Mouse (Mus musculus) frontal cortex, postnatal 14 days (tissue): ENCODE results near the gene Rnd2.
"Not testable (repeated sequence)": the region's sequence is repeated elsewhere in the genome, so short reads cannot be mapped to it uniquely, and the experiment has no call there.

Source experiments
- DNase-seq, 2 experiments: peaks; one replicate each; pipeline ENCODE4 v3.0.0; 2022; ENCODE audit warnings: low spot score in 2 of 2

Rnd2 gene

DNA sequence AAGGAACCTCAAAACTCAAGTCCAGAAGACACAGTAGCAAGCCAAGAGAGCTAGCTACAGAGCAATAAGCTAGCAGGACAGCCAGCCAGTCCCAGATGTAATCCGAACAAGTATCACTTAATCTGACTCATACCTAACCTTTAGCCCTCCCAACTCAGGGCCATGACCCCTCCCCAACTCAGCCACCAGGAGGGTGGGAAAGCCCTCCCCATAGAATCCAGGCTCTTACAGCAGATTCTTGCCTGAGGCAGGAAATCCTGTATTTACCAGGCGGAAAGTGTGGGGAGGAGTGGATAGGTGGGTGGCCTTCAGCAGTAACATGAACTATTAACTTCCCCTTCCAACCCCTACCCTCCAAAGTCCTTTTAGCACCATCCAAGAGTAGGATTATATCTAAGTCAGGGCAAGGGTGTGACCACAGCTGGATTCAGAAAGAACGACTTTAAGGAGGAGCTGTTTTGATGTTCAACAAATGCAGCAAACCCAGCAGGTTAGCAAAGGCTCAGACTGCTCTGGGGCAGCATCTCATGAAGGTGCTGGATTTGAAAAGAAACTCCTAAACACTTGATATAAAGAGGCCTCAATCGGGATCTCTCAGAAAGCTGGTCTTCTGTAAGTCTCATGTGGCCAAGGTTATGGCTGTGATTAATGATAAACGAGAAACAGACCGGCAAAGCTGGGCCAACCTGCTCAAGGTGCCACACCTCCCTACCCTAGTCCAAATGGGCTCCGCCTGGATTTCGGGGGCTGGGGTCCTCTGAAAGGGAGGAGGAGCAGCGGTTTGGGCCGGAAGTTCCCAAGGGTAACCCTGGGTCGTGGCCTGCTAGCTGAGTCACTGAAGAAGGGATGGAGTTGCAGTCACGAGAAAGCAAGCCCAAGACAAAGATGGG, at the start of gene Rnd2:
Rnd2 (plus strand) TSS at position 789 of the 890 bp plus-strand sequence.
- DNase-seq, result no peak

DNA sequence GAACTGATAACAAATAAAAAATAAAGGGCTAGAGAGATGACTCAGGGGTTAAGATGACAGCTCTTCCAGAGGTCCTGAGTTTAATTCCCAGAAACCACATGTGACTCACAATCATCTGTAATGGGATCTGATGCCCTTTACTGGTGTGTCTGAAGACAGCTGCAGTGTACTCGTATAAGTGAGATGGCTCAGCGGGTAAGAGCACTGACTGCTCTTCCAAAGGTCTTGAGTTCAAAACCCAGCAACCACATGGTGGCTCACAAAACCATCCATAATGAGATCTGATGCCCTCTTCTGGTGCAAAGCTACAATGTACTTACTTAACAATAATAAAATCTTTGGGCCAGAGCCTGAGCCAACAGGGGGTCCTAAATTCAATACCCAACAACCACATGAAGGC, 49.5 kb upstream of the Rnd2 start:
- no peak for DNase-seq

DNA sequence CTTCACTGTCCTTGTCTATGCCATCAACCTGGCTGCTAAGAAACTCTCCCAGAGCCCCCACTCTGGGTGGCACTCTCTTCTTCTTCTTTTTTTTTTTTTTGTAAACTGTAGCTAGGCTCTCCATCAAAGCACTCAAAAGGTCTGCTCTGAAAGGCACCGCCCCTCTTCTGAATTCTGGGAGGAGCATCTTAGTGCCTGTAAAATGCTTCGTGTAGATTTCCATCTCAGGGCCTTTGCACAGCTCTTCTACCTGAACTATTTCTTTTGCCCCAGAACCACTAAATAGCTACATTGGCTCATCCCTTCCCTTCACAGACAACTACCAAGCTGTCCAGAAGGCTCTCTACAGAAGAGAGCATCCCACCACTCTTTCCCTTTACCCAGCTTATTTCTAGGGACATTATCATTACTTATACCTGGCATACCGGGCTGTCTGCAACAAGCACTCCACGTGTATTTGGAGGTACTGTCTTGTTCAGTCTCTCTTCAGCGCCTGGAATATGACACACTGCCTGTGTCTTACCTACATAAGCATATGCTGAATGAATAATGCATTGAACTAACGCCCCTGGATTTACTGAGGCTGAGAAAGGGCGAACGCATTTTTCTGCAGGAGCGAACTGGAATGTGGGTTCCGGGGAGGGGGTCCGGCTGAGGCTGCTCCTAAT, 48.2 kb upstream of the Rnd2 start:
- no peak for DNase-seq

DNA sequence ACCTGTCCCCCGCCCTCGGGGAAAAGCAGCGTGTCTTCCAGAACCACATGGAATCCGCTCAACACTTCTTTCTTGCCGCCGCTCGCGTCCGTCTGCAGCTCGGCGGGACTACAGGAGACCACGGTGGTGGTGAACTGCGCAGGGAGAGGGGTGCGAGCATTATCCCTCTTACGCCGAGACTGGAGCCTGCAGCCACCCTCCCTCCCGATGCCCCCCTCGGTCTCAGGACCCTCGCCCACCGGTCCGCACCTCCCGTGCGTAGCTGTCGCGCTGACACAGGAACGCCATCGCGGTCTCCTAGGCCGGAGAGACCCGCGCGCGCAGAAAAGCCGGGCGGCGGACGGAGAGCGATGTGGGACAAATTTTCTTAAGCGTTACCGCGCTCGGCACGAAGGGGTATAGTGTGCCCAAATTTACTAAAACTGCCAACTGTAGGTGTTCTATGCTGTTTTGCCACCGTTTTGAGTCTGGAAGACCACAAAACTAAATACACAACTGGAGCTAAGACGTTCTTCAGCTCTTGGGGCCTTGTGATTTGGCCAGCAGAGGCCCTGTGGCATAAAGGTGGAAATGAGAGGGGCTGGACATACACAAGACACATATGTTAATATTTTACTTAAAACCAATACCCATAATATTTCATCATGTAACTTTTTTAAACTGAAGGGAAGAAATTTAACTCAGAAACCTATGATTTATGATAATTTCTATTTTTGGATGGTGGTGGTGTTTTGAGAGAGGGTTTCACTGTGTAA, 47.5 kb upstream of the Rnd2 start, which contains the start of gene Aarsd1:
Aarsd1 (minus strand) TSS at position 515 of the 755 bp plus-strand sequence.
- peak; percentile 76 to 83 for DNase-seq

DNA sequence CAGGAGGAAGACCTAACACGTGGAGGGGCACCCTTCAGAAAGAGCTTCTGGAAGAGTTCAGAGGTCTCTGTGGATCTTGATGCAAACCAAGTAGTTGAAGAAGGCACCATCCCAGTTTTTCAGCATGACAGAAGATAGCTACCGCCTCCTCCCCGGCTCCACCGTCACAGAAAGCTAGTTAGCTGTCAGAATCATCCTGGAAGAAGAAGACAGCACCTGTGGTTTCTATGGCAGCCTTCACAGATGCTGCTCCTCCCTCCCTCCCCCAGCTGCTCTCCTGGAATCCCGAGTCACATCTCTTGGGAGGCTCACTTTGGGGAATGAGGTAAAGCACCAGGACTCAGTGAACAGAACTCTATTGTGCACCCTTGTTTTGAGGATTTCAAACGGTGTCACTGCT, 45.8 kb upstream of the Rnd2 start:
- peak in 1 of 2 experiments; percentile 43 for DNase-seq

DNA sequence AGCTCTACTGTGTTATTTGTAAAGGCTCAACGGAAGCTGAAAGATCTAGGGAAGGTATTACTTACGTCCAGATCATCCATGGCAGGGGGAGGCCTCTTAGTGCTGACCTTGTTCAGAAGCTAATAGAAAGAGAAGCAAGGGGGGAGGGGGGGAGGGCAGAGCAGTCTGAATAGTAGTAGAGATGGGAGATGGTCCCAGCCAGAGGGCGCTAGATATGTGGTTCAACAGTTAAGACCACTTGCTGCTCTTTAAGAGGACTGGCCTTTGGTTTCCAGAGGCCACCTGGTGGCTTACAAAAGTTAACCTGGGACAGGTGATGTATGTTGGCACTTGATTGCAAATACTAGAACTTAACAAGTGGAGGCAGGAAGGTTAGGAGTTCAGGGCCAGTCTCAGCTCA, 45.2 kb upstream of the Rnd2 start:
- no peak for DNase-seq

DNA sequence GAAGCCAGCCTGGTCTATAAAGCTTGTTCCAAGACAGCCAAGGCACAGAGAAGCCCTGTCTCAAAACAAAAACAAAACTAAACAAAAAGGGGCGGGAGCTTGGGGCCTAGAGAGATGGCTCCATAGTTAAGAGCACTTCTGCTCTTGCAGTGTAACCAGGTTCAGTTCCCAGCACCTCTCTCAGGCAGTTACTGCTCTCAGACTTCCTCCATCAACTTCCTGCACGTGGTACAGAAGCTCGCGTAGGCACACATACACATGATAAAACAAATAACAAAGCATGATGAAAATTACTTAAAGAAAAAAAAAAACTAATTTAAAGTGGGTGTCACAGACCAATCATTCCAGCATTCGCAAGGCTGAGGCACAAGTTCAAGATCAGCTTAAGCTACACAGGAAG, 44.7 kb upstream of the Rnd2 start:
- DNase-seq, result no peak

DNA sequence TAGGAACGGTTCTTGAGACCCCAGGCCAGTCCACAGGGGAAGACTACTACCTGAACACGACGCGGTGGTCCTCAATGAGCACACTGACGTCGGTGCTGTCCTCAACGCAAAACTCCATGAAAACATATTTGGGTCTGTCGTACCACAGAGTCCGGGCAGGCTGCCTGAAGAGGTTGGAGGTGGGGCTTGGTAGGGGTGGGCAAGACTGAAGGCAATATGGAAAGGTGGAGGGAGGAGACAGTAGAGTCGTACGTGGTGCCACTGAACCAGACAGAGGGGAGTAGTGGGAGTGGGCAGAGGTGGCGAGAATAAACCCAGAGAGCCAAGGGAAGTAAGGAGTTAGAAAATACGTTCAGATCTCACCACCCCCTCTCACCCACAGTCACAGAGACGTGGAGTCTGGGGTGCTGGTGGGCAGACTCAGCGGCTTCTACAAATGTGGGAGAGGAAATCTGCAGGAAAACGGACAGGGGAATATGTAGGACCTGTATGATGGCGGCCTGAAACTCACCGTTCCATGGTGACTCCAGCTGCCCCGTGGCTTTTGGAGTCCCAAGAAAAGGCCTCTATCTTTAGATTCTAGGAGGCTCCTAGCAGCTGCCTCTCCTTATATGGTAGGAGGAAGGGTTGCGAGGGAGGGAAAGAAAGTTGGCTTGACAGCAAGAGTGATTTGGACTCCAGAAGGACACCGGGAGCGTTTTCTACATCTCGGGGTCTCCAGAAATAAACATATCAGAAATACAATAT, 40.5 kb upstream of the Rnd2 start, which contains the start of gene Gm27029:
Gm27029 (minus strand) TSS at position 692 of the 747 bp plus-strand sequence.
- peak in 1 of 2 experiments; percentile 23 for DNase-seq

DNA sequence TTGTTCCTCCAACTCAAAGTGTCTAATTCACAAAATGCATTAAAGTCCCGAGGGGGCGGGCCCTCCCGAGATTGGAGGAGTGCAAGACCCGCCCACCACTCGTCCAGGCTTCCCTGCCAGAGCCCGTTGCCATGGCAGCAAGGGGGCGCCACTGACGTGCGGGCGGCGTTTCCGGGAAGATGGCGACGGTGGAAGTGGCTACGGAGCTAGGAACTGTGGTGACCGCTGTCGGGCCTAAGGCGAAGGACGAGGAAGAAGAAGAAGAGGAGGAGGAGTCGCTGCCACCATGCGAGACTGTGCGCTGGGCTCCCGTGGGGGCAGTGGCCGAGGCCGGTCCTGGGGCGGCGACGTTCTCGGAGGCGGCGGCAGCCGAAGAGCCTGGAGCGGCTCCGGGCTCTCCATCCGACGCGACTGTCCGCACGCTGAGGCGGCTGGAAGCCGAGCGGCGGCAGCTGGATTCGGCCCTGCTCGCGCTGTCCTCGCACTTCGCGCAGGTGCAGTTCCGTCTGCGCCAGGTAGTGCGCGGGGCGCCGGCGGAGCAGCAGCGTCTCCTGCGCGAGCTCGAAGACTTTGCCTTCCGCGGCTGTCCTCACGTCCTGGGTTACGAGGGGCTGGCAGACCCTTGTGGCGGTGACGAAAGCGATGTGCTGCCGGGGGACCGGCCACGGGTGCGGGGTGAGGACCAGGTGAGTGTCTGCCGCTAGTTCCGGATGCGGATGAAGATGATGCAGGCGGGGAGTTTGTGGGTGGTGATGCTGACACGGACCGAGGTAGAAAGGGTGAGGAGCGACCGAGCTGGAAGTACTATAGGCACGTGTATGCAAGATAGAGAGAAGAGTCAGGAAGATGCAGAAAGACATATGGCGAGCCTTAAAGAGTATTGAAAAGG, 39.6 kb upstream of the Rnd2 start, which contains the start of the genes Rundc1 and Ptges3l:
Rundc1 (plus strand) TSS at position 161 of the 889 bp plus-strand sequence.
Ptges3l (minus strand) TSS at position 409 of the 889 bp plus-strand sequence.
- DNase-seq, result peak; percentile 94 to 98

DNA sequence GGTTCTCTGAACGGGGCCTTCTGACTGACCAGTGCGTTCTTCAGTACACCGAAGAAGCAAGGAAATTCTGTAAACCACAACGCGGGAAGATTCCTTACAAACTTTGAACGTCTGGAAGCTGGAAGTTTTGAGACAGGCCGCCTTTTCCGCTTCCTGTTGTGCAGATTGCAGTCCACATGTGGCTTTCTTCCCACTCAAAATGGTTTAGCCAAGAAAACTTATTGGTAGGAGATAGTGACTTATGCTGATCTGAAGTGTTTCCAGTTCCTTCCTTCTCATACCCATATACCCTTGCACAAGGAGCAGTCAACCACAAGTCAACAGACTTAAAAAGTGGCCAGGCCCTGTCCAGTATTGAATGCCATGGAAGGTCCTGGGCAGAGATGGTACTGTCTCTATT, 38.6 kb upstream of the Rnd2 start:
- no peak for DNase-seq

DNA sequence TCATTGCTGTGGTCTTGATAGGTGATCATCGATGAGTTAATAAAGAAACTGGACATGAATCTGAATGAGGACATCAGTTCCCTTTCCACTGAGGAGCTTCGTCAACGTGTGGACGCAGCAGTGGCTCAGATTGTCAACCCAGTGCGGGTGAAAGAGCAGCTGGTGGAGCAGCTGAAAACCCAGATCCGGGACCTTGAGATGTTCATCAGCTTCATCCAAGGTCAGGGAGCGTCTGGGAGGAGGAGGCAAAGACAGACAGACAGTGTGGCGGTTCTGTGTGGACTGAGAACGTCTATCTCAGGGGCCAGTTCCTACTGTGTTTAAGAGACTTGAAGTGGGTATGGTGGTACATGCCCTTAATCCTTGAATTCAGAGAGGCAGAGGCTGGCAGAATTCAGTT, 33.5 kb upstream of the Rnd2 start:
- no peak for DNase-seq

DNA sequence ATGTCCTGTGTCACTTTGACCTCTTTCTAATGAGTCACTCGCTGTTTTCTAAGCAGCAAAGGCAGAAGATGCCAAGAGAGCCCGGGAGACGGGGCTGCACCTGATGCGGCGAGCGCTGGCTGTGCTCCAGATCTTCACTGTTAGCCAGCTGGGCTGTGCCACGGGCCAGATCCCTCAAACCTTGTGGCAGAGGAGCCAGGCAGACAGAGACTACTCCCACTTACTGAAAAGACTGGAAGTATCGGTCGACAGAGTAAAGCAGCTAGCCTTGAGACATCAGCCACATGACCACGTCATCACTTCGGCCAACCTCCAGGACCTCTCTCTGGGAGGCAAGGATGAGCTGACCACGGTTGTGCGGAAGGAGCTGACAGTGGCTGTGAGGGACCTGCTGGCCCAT, 31.4 kb upstream of the Rnd2 start:
- no peak for DNase-seq

DNA sequence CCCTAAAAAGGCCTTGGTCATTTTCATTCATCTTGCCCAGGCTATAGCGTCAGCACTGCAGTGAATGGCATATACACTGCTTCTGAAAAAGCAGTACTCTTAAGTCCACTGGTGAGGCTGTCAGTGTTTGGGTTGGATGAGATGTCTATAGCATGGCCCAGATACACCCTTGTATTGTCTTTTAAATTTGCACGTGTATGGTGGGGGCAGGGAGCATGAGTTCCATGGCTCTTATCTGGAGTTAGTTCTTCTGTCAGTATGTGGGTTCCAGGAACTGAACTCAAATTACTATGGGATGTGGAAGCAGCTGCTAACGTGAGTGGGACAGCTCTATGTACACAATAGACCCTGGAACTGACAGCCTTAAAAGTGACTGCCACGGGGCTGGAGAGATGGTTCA, 29.0 kb upstream of the Rnd2 start:
- no peak for DNase-seq

DNA sequence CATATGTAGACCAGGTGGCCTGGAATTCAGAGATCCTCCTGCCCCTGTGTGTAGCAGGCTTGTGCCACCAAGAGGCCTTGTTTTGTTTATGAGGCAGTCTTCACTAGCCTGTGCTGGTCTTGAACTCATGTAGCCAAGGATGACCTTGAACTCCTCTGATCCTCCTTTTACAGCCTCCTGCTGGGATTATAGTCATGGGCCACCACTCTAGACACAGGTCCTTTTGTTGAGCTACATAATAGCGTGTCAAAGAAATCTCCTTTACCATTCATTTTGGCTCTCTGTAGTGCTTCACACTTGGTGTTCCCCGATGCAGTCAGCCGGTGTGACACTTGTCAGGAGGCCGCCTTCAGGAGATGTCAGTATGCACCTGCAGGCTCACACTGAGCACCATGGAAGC, 27.9 kb upstream of the Rnd2 start:
- no peak for DNase-seq

DNA sequence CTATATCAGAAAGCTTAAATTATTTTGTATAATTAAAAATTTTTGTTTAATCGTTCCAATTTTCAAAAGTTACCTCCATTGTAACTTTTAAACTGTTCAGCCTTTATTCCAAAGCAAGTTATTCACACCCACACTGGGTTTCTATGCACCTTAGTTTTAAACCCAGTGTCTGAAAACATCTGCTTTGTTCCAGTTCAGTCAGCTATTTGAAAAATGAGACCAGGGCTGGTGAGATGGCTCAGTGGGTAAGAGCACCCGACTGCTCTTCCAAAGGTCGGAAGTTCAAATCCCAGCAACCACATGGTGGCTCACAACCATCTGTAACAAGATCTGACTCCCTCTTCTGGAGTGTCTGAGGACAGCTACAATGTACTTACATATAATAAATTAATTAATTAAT, 26.8 kb upstream of the Rnd2 start:
- DNase-seq, result not testable (repeated sequence)

DNA sequence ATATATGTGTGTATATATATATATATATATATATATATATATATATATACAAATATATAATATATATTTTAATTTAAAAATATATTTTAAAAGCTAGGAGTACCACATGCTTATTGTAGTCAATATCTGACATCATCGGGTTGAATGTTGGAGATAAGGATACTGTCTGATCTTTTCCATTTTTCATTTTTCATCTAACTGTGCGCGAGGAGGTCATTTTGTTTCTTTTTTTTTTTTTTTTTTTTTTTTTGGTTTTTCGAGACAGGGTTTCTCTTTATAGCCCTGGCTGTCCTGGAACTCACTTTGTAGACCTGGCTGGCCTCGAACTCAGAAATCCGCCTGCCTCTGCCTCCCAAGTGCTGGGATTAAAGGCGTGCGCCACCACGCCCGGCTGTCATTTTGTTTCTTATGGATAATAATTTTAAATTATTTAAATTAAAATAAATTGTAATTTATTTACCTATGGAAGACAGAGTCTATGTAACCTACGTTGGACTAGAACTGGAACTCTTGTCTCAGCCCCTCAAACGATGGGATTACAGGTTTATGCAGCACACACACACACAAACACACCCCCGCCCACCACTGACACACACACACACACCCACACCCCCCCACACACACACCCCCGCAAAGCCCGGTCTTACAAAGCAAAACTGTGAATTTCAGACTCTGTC, 23.2 kb upstream of the Rnd2 start:
- DNase-seq, result not testable (repeated sequence)

DNA sequence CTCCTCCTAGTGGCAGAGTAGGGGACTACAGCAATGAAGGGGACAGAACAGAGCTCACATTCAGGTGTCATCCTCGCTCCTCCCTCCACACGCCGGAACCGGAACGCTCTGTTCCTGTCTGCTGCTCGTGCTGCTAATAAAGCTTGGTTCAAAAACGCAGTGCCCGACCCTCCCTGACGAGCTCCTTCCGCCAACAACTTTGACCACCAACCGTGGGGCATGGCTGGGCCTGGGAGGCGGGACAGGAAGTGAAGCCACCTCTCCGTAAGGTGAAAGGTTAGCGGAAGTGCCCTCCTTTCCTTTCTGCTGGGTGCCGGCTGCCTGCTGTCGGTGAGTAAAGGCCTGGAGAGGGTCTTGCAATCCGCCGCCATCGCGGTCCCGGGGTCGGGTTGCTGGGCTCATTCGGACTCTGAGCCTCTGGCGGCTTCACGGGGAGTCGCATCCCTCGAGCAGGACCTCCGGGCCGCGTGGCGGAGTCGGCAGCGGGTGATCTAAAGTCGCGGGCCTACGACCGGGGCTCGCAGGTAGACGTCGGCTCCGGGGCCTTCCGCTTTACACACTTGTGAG, 22.6 kb upstream of the Rnd2 start, which contains the start of gene Rpl27:
Rpl27 (plus strand) TSS at position 172 of the 567 bp plus-strand sequence.
- peak; percentile 94 to 98 for DNase-seq

DNA sequence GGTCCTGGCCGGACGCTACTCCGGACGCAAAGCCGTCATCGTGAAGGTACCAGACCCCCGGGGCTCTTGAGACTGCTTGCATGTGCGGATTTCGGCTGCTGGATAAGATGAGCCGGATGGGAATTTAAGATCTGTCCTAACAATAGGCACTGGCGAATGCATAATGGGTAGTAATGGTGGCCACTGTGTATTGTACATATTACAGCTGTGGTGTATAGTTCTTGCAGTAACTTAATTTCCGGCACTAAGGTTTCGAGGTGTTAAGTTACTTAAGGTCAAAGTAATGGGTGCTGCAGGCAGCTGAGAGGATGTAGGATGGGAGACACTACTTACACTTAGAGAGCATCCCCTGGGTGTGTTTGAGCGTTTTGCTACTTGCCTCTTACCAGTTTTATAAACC, 22.0 kb upstream of the Rnd2 start:
- no peak for DNase-seq

DNA sequence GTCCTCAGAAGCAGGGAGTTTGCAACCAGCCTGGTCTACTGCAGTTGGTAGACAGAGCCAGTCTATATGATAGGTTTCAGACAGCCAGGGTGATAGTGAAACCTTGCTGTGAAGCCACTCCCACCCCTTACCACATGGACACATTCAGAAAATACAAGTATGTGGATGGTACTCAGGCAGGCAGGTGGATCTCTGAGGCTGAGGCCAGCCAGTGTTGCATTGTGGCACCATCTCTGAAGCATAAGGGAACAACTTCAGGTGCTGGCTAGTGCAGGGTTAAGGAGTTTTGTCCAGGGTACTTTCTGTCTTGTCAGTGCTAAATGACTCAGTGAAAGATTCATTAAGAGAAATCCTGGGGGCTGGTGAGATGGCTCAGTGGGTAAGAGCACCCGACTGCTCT, 18.5 kb upstream of the Rnd2 start:
- DNase-seq, result no peak
